8 mouse cellular contexts compared by ENCODE assay signal in the genomic region with DNA sequence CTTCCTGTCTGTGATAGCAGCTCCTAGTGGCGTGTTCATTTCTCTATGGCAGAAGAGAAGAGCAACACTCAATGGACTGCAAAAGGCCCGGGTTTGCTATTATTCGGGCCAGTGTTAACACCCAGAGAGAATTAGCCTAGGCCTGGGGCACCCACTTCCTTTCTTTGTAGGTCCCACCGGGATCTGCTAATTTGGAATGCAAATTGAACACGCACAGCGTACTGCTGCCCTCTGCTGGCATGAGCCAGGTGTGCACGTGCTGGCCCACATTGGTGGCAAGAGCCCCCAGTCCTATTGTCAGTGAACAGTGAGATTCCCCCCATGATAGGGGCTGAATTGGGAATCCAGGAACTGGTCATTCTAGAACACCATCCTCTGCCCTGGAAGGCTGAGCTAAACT.
DNase-seq lines count a peak whose midpoint lies in the region; ATAC-seq and TF ChIP-seq lines count a peak whose summit lies in the region.

No protein-coding gene starts in this region.

- TF ChIP-seq EP300 in lung, postnatal 0 days (IDR thresholded peaks at IDR 0.05): no peak

- peak overlapping the region; percentile 32; the same call in 1 of the 2 replicates for H3K4me2 ChIP-seq in lung, postnatal 0 days (replicated peaks; ENCODE audit: low read depth, low read length)

- H3K27me3 ChIP-seq in E14TG2a.4 (ENCODE audit: insufficient read depth, low read length): no peaks in the 10 kb centered on the region
- no peaks in the 10 kb centered on the region for H3K27me3 ChIP-seq in lung, postnatal 0 days (replicated peaks; ENCODE audit: insufficient read depth, low read length)

- WGBS in lung, postnatal 0 days: 3% methylated on average over 7 of the region's 7 CpGs

- H3K36me3 ChIP-seq in E14TG2a.4 (ENCODE audit: insufficient read depth, low read length): no peaks in the 10 kb centered on the region
- no peaks in the 10 kb centered on the region for H3K36me3 ChIP-seq in lung, postnatal 0 days (ENCODE audit: insufficient read depth, low read length)

- H3K9ac ChIP-seq in lung, postnatal 0 days (replicated peaks; ENCODE audit: low read depth): no peak overlapping the region

- peaks cover 7% of the 10 kb centered on the region; the same call in 1 of the 2 replicates for H3K4me1 ChIP-seq in E14TG2a.4 (replicated peaks; ENCODE audit: low read depth, low read length)
- no peaks in the 10 kb centered on the region for H3K4me1 ChIP-seq in lung, postnatal 0 days (ENCODE audit: insufficient read depth, low read depth, low read length)

- no peaks in the 10 kb centered on the region for H3K9me3 ChIP-seq in E14TG2a.4 (ENCODE audit: low read length)
- no peaks in the 10 kb centered on the region for H3K9me3 ChIP-seq in lung, postnatal 0 days (ENCODE audit: low read length)

- no peak overlapping the region for H3K4me3 ChIP-seq in E14TG2a.4 (replicated peaks; ENCODE audit: low read length)
- no peak overlapping the region for H3K4me3 ChIP-seq in lung, postnatal 0 days (ENCODE audit: low read depth, low read length)

- no peak overlapping the region for H3K27ac ChIP-seq in lung, postnatal 0 days (ENCODE audit: low read length)

- peak; percentile 51 for DNase-seq in cerebellum, adult 11-12 months
- DNase-seq in forelimb bud, embryonic 11.5 days (ENCODE audit: low read depth, low spot score): peak; percentile 80
- peak; percentile 29 for DNase-seq in layer of hippocampus, adult 9-11 months
- DNase-seq in lung, postnatal 0 days (ENCODE audit: low spot score): peak; percentile 69
- DNase-seq in ovary, postnatal 36 days (ENCODE audit: low spot score): peak; percentile 77
- peak; percentile 81 for DNase-seq in thymus, postnatal 14 days

- TF ChIP-seq CTCF in E14TG2a.4 (conservative IDR thresholded peaks at IDR 0.05; ENCODE audit: low read length): peak; percentile 81
- peak; percentile 96 for TF ChIP-seq CTCF in lung, postnatal 0 days (IDR thresholded peaks at IDR 0.05)

- ATAC-seq in hematopoietic stem cell, adult 5-6 weeks (replicated peaks in 1 of 2; ENCODE audit: insufficient read depth in 1 of 2, low FRiP score in 2 of 2, low TSS enrichment in 1 of 2, low read depth in 1 of 2, poor library complexity in 2 of 2, severe bottlenecking in 2 of 2): peak; percentile 80 to 86
- ATAC-seq in lung, postnatal 0 days: no peak

Comparison
In these comparisons a context has a peak if more than half of its experiments do, and no peak if none do; other contexts are left out.
1. DNase-seq: peak in every context shown above with its lines; median percentile 81 in thymus, postnatal 14 days; 80 in forelimb bud, embryonic 11.5 days; 77 in ovary, postnatal 36 days; 69 in lung, postnatal 0 days; 51 in cerebellum, adult 11-12 months; 29 in layer of hippocampus, adult 9-11 months.